Mouse (Mus musculus) heart, embryonic 15.5 days (tissue): ENCODE results near the gene Spry2. TPM values are rescaled to one million over a fixed set of nuclear protein-coding genes. Genes with fewer than 3 reads are reported as not detected.

Experiments
- ATAC-seq: fragments of 200-750 bp; cut with Nextera tagmentation; replicated peaks from 2 replicates; pipeline ENCODE4 v1.8.0; 2017; ENCODE audit warnings: low read depth, moderate TSS enrichment; ENCODE audit not compliant: insufficient number of reproducible peaks, insufficient read depth, low FRiP score
- H3K27ac ChIP-seq: fragments of 300-500 bp; sonication (generic); 2 replicates; pipeline ENCODE4 v1.5.1; 2015; ENCODE audit warnings: mild to moderate bottlenecking, inconsistent platforms
- H3K27me3 ChIP-seq: fragments of 300-500 bp; sonication (generic); 2 replicates; pipeline ENCODE4 v1.6.1; 2015; ENCODE audit warnings: inconsistent platforms
- H3K36me3 ChIP-seq: fragments of 300-500 bp; sonication (generic); 2 replicates; pipeline ENCODE4 v1.6.1; 2015; ENCODE audit warnings: mild to moderate bottlenecking, inconsistent platforms
- H3K4me1 ChIP-seq: fragments of 300-500 bp; sonication (generic); replicated peaks from 2 replicates; pipeline ENCODE4 v1.6.1; 2015; ENCODE audit warnings: inconsistent platforms
- H3K4me2 ChIP-seq: fragments of 300-500 bp; sonication (generic); 2 replicates; pipeline ENCODE4 v1.6.1; 2015; ENCODE audit warnings: inconsistent platforms, mild to moderate bottlenecking, moderate library complexity
- H3K4me3 ChIP-seq: fragments of 300-500 bp; sonication (generic); 2 replicates; pipeline ENCODE4 v1.5.1; 2015; ENCODE audit warnings: mild to moderate bottlenecking, inconsistent platforms
- H3K9ac ChIP-seq: fragments of 300-500 bp; sonication (generic); 2 replicates; pipeline ENCODE4 v1.6.1; 2015; ENCODE audit warnings: mild to moderate bottlenecking, inconsistent platforms
- H3K9me3 ChIP-seq: fragments of 300-500 bp; sonication (generic); replicated peaks from 2 replicates; pipeline ENCODE4 v1.6.1; 2016; ENCODE audit warnings: inconsistent platforms
- WGBS: fragments of 180-500 bp; shearing (Covaris S2); methylation state at CpG from one replicate; pipeline ENCODE4 v1.1.7; 2015; ENCODE audit warnings: mixed read lengths; 5-methylcytosine and 5-hydroxymethylcytosine counted together
- polyA plus RNA-seq: library from polyadenylated mRNA; unstranded; fragments of >200 nt; fragmentation: Nextera tagmentation; extraction: Ambion mirVana; gene quantifications from 2 replicates; pipeline ENCODE4 v1.2.1, GENCODE M21; 2015

Spry2 gene
- polyA plus RNA-seq, 1 experiment from 2014 or later: 72.3 TPM

DNA sequence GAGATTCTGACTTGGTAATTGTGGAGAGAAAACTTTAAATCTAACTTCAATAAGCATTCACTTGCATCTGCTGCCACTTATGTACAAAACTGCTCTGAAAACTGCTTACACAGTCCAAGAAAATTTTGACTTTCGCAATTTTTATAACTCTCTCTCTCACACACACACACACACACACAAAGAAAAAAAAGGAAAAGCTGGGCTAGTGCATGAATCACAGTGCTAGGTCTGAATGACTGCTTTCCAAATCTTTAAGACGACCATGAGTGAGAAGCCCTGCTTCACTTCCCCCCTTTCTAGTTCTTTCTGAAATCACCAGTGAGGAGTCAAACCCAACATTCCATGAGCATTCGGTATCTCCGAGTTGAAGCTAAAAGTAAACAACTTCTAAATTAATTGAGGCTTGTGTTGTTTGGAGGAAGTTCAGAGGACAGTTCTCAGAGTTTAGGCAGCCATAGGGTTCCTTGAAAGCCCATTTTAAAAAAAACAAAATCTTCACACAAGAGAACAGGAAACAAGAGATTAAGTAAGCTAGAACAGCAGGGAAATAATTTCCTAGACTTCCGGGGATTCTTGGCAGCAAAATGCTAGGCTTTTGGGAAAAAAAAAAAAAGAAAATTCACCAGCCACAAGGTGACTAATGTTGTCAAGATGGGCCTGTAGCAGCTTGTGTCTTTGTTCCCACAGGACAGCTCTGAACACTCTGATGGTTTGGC is 5.9 kb downstream of the Spry2 start:
- Histone ChIP-seq H3K9ac (no peak overlapping the region), H3K4me3 (no peak overlapping the region), H3K36me3 (0 out of 2 replicates have a peak, but pooled peaks cover 8% of the 10 kb centered on the region), H3K27ac (peak overlapping the region; percentile 56), H3K4me2 (no peak overlapping the region; the same call in 1 of the 2 replicates), H3K9me3 (no peaks in the 10 kb centered on the region), H3K4me1 (peaks cover 27% of the 10 kb centered on the region), H3K27me3 (no peaks in the 10 kb centered on the region)
- WGBS: 29% methylated on average over 5 of the region's 5 CpGs
- no peak for ATAC-seq

DNA sequence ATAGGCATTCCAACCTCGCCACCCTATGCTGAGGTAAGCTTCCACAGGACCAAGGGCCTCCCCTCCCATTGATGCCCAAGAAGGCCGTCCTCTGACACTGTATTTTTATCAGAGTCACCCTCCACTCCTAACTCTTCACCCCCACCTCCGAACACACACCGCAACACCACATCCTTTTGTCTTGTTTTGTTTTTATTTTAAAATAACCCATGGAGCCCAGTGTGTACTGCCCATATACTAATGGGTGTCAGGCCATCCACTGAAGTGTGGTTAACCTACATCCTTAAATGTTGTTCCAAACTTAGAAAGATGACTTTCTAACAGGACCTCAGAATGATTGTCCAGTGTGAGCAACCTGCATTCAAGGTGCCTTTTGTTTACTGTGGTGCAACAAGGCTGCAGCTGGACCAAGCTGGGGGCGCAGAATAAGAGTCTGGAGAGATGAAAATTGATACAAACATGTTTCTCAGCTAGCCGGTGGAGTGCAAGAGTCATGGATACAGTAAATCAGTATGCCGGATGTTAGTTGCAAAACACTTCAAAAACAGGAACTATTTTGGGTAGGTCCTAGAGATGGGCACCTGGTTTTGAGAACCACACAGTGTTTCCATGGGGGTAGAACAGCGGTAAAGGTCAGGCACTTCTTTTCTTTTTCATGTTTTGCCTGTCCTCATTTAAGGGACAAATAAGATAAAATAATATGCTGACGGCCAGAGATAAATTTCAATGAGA is 9.8 kb downstream of the Spry2 start:
- peaks cover 16% of the 10 kb centered on the region for H3K4me1 ChIP-seq
- no peaks in the 10 kb centered on the region for H3K9me3 ChIP-seq
- WGBS: 78% methylated on average over 9 of the region's 9 CpGs
- no peak overlapping the region for H3K4me3 ChIP-seq
- no peak overlapping the region for H3K9ac ChIP-seq
- no peak overlapping the region for H3K4me2 ChIP-seq
- H3K36me3 ChIP-seq: no peaks in the 10 kb centered on the region
- ATAC-seq: no peak
- H3K27me3 ChIP-seq: no peaks in the 10 kb centered on the region
- H3K27ac ChIP-seq: no peak overlapping the region

DNA sequence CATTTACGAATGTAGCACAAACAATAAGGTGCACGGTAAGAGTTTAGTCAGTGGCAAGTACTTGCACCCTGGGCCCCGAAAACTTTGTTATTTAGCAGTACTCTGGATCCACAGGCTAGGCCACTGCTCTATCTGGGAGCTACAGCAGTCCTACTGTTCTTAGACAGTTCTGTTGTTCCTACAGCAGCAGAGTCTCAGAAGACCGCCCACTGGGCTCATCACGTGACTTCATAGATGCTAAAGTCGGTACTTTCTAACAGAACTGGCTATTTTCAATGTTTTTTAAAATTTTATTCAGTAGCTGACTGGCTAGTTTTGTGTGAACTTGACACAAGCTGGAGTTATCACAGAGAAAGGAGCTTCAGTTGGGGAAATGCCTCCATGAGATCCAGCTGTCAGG is 11.4 kb downstream of the Spry2 start:
- WGBS: 68% methylated on average over 6 of the region's 6 CpGs
- Histone ChIP-seq H3K36me3 (no peaks in the 10 kb centered on the region), H3K9me3 (no peaks in the 10 kb centered on the region), H3K27ac (no peak overlapping the region), H3K4me3 (no peak overlapping the region), H3K4me2 (no peak overlapping the region), H3K9ac (no peak overlapping the region), H3K27me3 (no peaks in the 10 kb centered on the region), H3K4me1 (peaks cover 2% of the 10 kb centered on the region; the same call in 1 of the 2 replicates)
- ATAC-seq: no peak

DNA sequence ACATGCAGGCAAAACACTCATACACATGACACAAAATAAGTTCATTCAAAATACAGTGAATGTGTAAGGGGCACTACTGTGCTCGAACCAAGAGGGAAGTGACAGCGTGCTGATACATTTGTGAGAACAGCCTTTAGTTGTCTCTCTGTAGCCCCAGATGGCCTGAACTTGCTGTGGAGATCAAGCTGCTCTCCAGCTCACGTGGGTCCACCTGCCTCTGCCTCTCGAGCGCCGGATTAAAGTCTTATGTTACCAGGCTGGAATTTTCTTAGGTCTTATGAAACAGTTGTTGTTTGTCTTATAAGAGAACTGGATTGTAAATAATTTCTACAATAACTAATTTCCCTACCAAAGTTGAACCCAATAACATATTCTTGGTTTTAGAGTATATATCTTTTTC is 13.4 kb downstream of the Spry2 start:
- H3K4me2 ChIP-seq: no peak overlapping the region
- H3K9ac ChIP-seq: no peak overlapping the region
- no peak overlapping the region for H3K4me3 ChIP-seq
- no peak for ATAC-seq
- no peaks in the 10 kb centered on the region for H3K36me3 ChIP-seq
- no peak overlapping the region for H3K27ac ChIP-seq
- 82% methylated on average over 6 of the region's 6 CpGs for WGBS
- H3K4me1 ChIP-seq: no peaks in the 10 kb centered on the region
- no peaks in the 10 kb centered on the region for H3K27me3 ChIP-seq
- no peaks in the 10 kb centered on the region for H3K9me3 ChIP-seq

DNA sequence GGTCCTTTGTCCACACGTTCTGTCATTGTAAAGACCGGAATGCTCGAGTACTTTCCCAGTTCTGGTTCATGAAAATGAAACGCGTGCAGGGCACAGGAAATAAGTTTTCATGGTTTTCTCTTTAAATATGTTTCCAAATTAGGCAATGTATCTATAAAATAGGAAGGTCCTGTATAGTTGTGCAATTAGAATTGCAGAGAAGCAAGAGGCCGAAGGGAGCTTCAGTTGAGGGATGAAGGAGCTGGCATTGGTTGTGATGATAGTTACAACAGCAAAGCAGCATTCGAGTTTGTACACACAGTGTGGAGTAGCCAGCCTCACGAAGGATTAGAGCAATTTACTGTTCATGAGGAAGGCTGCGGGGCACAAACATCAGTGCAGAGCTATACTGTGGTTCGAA is 18.3 kb downstream of the Spry2 start:
- H3K36me3 ChIP-seq: no peaks in the 10 kb centered on the region
- ATAC-seq: no peak
- no peaks in the 10 kb centered on the region for H3K4me1 ChIP-seq
- H3K27ac ChIP-seq: no peak overlapping the region
- H3K4me3 ChIP-seq: no peak overlapping the region
- WGBS: 82% methylated on average over 10 of the region's 10 CpGs
- no peaks in the 10 kb centered on the region for H3K27me3 ChIP-seq
- H3K9me3 ChIP-seq: no peaks in the 10 kb centered on the region
- H3K9ac ChIP-seq: no peak overlapping the region
- no peak overlapping the region for H3K4me2 ChIP-seq

DNA sequence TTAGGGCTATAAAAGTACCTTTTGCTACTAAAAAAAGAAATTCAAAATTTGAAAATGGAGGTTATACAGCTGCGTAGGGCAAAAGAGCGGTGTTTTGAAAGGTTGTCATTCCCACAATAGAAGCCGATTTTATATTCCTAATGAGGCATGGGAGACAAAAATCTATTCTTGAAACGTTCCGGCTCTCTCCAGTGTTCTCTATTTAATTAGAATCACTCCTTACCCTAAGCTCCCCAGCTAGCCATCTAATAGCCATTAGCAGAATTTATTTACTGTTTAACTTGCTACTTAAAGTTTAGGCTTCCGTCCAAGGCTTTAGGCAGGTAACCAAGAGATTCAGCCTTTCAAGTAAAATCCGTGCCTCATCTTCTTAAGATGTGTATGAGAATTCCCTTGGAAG is 20.2 kb downstream of the Spry2 start:
- no peak overlapping the region for H3K4me2 ChIP-seq
- 0 out of 2 replicates have a peak, but pooled peaks cover 4% of the 10 kb centered on the region for H3K4me1 ChIP-seq
- no peaks in the 10 kb centered on the region for H3K36me3 ChIP-seq
- no peaks in the 10 kb centered on the region for H3K9me3 ChIP-seq
- no peak overlapping the region for H3K4me3 ChIP-seq
- WGBS: 88% methylated on average over 7 of the region's 7 CpGs
- no peak for ATAC-seq
- no peak overlapping the region for H3K9ac ChIP-seq
- H3K27ac ChIP-seq: no peak overlapping the region
- H3K27me3 ChIP-seq: no peaks in the 10 kb centered on the region

DNA sequence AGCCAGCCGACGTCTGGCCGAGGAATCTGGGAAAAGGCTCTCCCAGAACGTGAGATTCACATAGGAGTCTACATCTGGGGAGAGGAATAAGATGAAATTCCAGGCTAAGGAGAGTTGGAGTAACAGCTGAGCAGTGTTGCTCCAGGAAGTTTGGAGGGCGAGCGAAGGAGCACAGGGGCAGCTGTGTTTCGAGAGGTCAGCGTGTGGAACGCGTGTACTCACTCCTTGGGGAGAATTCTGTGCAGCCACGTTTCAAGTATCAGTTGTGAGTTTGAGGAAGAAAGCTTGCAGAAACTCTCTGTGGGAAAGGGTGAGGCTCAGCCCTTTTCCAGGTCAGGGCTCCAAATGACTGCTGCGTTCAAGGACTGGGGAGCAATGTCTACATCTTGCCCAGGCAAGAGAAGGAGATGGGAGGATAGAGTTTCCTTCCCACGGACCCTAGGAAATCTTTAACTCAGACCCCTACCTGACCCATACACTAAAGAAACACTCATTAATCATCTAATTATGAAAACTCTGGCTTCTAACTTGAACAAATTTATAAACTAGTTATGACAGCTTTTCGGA is 26.2 kb downstream of the Spry2 start:
- ATAC-seq: no peak
- no peaks in the 10 kb centered on the region for H3K36me3 ChIP-seq
- H3K9ac ChIP-seq: no peak overlapping the region
- H3K4me2 ChIP-seq: no peak overlapping the region
- H3K27ac ChIP-seq: no peak overlapping the region; the same call in 1 of the 2 replicates
- 0 out of 2 replicates have a peak, but pooled peaks cover 6% of the 10 kb centered on the region for H3K4me1 ChIP-seq
- WGBS: 57% methylated on average over 14 of the region's 14 CpGs
- no peaks in the 10 kb centered on the region for H3K27me3 ChIP-seq
- H3K9me3 ChIP-seq: no peaks in the 10 kb centered on the region
- H3K4me3 ChIP-seq: no peak overlapping the region

DNA sequence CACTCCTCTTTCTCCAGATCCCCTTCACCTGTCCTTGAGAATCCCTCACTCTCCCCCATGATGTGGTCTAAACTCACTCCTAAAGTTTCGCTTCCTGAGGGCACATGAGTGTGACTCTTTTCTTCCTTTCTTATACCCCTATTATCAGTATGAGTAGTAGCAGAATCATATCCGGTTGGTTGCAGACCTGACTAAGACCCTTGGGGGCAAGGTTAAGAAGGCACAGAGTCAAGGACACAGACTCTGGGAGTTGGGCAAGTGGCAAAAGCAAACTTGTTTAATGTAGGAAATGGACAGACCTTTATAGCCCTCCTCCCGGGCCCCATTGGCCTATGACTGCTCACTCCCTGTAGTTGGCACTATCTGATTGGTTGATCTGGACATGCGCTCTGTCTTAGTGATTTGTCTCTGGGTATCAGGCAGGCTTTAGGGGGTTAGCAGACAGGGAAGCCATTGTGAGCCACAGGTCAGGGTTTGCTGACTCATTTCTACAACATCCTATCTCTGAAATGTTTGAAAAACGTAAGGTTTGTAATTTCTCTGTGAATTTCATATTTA is 31.2 kb downstream of the Spry2 start:
- Histone ChIP-seq H3K4me3 (no peak overlapping the region), H3K27ac (no peak overlapping the region), H3K4me1 (0 out of 2 replicates have a peak, but pooled peaks cover 2% of the 10 kb centered on the region), H3K27me3 (no peaks in the 10 kb centered on the region), H3K4me2 (no peak overlapping the region), H3K36me3 (no peaks in the 10 kb centered on the region), H3K9me3 (no peaks in the 10 kb centered on the region), H3K9ac (no peak overlapping the region)
- 85% methylated on average over 5 of the region's 5 CpGs for WGBS
- no peak for ATAC-seq

DNA sequence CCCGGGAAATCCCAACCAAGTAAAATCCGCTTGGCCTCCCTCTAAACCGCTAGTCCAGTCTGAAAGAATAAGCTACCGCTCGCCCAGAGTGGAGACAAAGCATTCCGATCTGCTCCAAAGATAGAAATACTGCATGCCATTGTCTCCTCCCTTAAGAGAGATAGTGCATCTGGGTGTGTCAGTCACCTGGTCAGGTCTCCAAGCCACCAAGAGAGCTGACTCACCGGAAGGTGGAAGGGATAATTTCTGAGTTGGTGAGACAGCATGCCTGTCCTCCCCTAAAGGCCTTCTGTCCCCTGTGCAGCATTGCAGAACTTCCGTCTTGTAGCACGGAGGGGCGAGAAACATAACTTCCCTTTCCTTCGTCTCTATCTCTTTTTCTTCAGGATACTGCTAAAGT is 34.4 kb downstream of the Spry2 start:
- 55% methylated on average over 11 of the region's 11 CpGs for WGBS
- no peak overlapping the region for H3K9ac ChIP-seq
- no peaks in the 10 kb centered on the region for H3K4me1 ChIP-seq
- H3K27me3 ChIP-seq: no peaks in the 10 kb centered on the region
- no peak overlapping the region for H3K4me2 ChIP-seq
- no peaks in the 10 kb centered on the region; the same call in 1 of the 2 replicates for H3K9me3 ChIP-seq
- no peak overlapping the region for H3K4me3 ChIP-seq
- no peaks in the 10 kb centered on the region for H3K36me3 ChIP-seq
- no peak overlapping the region for H3K27ac ChIP-seq
- ATAC-seq: no peak

DNA sequence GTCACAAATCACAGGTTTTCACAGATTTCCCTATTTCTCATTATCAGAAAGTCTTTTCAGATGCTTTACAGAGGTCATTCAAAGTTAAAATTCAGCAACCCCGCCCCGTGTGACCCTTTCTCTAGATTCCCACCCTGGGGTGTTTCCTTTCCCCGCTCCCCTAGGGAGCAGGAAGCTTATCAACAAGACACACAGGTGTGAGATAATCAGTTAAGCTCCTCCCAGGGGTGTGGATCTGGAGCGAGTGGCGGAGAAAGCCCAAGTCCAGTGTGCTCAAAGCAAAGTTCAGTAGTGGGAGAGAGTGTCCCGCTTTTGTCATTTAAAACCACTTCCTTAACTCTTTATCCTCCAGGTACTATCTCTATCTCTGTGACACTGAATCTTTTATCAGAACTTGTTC is 35.7 kb downstream of the Spry2 start:
- no peak for ATAC-seq
- Histone ChIP-seq H3K36me3 (no peaks in the 10 kb centered on the region), H3K4me2 (no peak overlapping the region), H3K9ac (no peak overlapping the region), H3K27me3 (no peaks in the 10 kb centered on the region), H3K4me1 (no peaks in the 10 kb centered on the region), H3K4me3 (no peak overlapping the region), H3K27ac (no peak overlapping the region), H3K9me3 (no peaks in the 10 kb centered on the region; the same call in 1 of the 2 replicates)
- 46% methylated on average over 6 of the region's 6 CpGs for WGBS

DNA sequence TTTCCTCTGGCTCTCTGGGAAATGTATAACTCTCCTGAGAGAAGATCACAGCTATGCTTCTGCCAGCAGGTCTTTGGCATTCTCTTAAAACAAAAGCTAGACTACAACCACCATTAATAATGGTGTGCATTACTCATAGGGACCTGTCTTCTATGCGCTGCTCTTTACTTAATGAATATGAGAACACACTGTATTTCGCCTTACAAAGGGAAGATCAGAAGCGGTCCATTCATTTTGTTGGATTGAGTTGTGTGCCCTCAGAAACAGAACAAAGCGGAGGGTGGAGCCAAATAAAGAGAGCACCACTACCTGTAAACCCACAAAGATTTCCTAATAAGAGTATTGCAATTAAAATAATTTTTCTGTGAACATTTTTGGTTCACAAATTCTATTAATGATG is 36.3 kb downstream of the Spry2 start:
- ATAC-seq: no peak
- Histone ChIP-seq H3K4me2 (no peak overlapping the region), H3K4me1 (no peaks in the 10 kb centered on the region), H3K9ac (no peak overlapping the region), H3K27ac (no peak overlapping the region), H3K9me3 (no peaks in the 10 kb centered on the region; the same call in 1 of the 2 replicates), H3K27me3 (no peaks in the 10 kb centered on the region), H3K36me3 (no peaks in the 10 kb centered on the region), H3K4me3 (no peak overlapping the region)
- 90% methylated on average over 4 of the region's 4 CpGs for WGBS
